Mouse (Mus musculus) limb, embryonic 14.5 days (tissue): ENCODE measurements around the gene Plxna3. TPM values are rescaled to one million over a fixed set of nuclear protein-coding genes. Genes with fewer than 3 reads are reported as not detected.
"Not testable (repeated sequence)": the region's sequence is repeated elsewhere in the genome, so short reads cannot be mapped to it uniquely, and the experiment has no call there.

Experiments
- ATAC-seq: fragments of 200-750 bp; cut with Nextera tagmentation; 2 replicates; pipeline ENCODE4 v1.8.0; 2017; ENCODE audit warnings: low read depth, moderate number of reproducible peaks, moderate TSS enrichment; ENCODE audit not compliant: low FRiP score
- DNase-seq: peaks from one replicate; pipeline ENCODE4 v3.0.0-alpha.2; 2015; ENCODE audit warnings: low spot score
- H3K27ac ChIP-seq: fragments of 300-500 bp; sonication (generic); replicated peaks from 2 replicates; pipeline ENCODE4 v1.5.1; 2014; ENCODE audit warnings: low read depth, mild to moderate bottlenecking, low read length, moderate library complexity, mixed read lengths
- H3K27me3 ChIP-seq: fragments of 300-500 bp; sonication (generic); 2 replicates; pipeline ENCODE4 v1.6.1; 2014; ENCODE audit warnings: low read length, mixed read lengths; ENCODE audit not compliant: control insufficient read depth, insufficient read depth
- H3K36me3 ChIP-seq: fragments of 300-500 bp; sonication (generic); 2 replicates; pipeline ENCODE4 v1.6.1; 2014; ENCODE audit warnings: mild to moderate bottlenecking, low read length, moderate library complexity, mixed read lengths; ENCODE audit not compliant: control insufficient read depth, insufficient read depth
- H3K4me1 ChIP-seq: fragments of 300-500 bp; sonication (generic); 2 replicates; pipeline ENCODE4 v1.6.1; 2014; ENCODE audit warnings: antibody characterized with exemption, low read length, mixed read lengths; ENCODE audit not compliant: control insufficient read depth, insufficient read depth
- H3K4me2 ChIP-seq: fragments of 300-500 bp; sonication (generic); replicated peaks from 2 replicates; pipeline ENCODE4 v1.6.1; 2014; ENCODE audit warnings: low read depth, mild to moderate bottlenecking, low read length, moderate library complexity; ENCODE audit not compliant: severe bottlenecking
- H3K4me3 ChIP-seq: fragments of 300-500 bp; sonication (generic); replicated peaks from 2 replicates; pipeline ENCODE4 v1.5.1; 2014; ENCODE audit warnings: low read length
- H3K9ac ChIP-seq: fragments of 300-500 bp; sonication (generic); 2 replicates; pipeline ENCODE4 v1.6.1; 2014; ENCODE audit warnings: mild to moderate bottlenecking, low read depth, low read length, moderate library complexity; ENCODE audit not compliant: severe bottlenecking
- H3K9me3 ChIP-seq: fragments of 300-500 bp; sonication (generic); 2 replicates; pipeline ENCODE4 v1.6.1; 2016; ENCODE audit warnings: low read length; ENCODE audit not compliant: control insufficient read depth
- POLR2A ChIP-seq: fragments of 200-500 bp; IDR thresholded peaks from 2 replicates; pipeline ENCODE4 v1.8.0; 2012; ENCODE audit warnings: inconsistent platforms, mild to moderate bottlenecking, moderate library complexity, borderline replicate concordance; ENCODE audit not compliant: insufficient read depth, insufficient read length; ENCODE audit errors: extremely low read depth
- WGBS: fragments of 180-500 bp; shearing (Covaris S2); extraction: QIAGEN DNeasy Blood & Tissue Kit; methylation state at CpG from one replicate; pipeline ENCODE4 v1.1.7; 2014; 5-methylcytosine and 5-hydroxymethylcytosine counted together
- polyA plus RNA-seq, 2 experiments: library from polyadenylated mRNA; depleted of rRNA in 1 of 2; stranded (reverse) in 1 of 2; unstranded in 1 of 2; fragments of >200 nt; fragmentation: Nextera tagmentation in 1 of 2; extraction: Ambion mirVana in 1 of 2; gene quantifications; 2 replicates each; pipeline versions ENCODE4 v1.2.1 to v1.2.3; 2012 to 2014

The Plxna3 gene
- polyA plus RNA-seq, 2 experiments: 21.4 to 117 TPM

- no peak overlapping the region for H3K27ac ChIP-seq
- H3K4me3 ChIP-seq: peak overlapping the region; percentile 47
- TF ChIP-seq POLR2A: no peak
- ATAC-seq: peak; percentile 53
- no peaks in the 10 kb centered on the region for H3K36me3 ChIP-seq
- H3K4me1 ChIP-seq: 0 out of 2 replicates have a peak, but pooled peaks cover 3% of the 10 kb centered on the region
- no peaks in the 10 kb centered on the region for H3K27me3 ChIP-seq
- peak overlapping the region; percentile 49 for H3K4me2 ChIP-seq
- 26% methylated on average over 13 of the region's 13 CpGs for WGBS
- no peak for DNase-seq
- no peaks in the 10 kb centered on the region for H3K9me3 ChIP-seq
- peak overlapping the region; percentile 56 for H3K9ac ChIP-seq
Measured at GRCm38 (mm10) chrX:74352645-74353466, 24.0 kb downstream of the Plxna3 start.

GRCm38 (mm10) chrX:74353467-74353770 lies 24.6 kb downstream of the Plxna3 start, which contains the start of gene Lage3:
Gene Lage3 (minus strand): TSS chrX:74353618.
- ATAC-seq (peak; percentile 83), DNase-seq (peak; percentile 55)
- Histone ChIP-seq H3K9ac (peak within 1 kb of the TSS; percentile 56), H3K4me3 (peak within 1 kb of the TSS; percentile 47), H3K9me3 (no peaks in the 10 kb centered on the region), H3K36me3 (no peaks in the 10 kb centered on the region), H3K4me1 (0 out of 2 replicates have a peak, but pooled peaks cover 3% of the 10 kb centered on the region), H3K27ac (no peak within 1 kb of the TSS), H3K27me3 (no peaks in the 10 kb centered on the region), H3K4me2 (peak within 1 kb of the TSS; percentile 49)
- 0 out of 2 replicates have a peak, but pooled peaks have one; percentile 34 for TF ChIP-seq POLR2A
- WGBS: 28% methylated on average over 13 of the region's 22 CpGs

GRCm38 (mm10) chrX:74357069-74357468 lies 28.2 kb downstream of the Plxna3 start:
- 87% methylated on average over 2 of the region's 3 CpGs for WGBS
- ATAC-seq: not testable (repeated sequence)

GRCm38 (mm10) chrX:74359171-74359570 lies 30.3 kb downstream of the Plxna3 start:
- ATAC-seq: no peak
- Histone ChIP-seq H3K27ac (no peak overlapping the region), H3K9ac (no peak overlapping the region), H3K27me3 (no peaks in the 10 kb centered on the region), H3K36me3 (no peaks in the 10 kb centered on the region), H3K9me3 (no peaks in the 10 kb centered on the region), H3K4me1 (no peaks in the 10 kb centered on the region), H3K4me2 (no peak overlapping the region), H3K4me3 (no peak overlapping the region)
- no peak for DNase-seq
- WGBS: 32% methylated on average over 11 of the region's 11 CpGs
- TF ChIP-seq POLR2A: no peak

More at GRCm38 (mm10) chrX:74357069-74357468, 28.2 kb downstream of the Plxna3 start:
- DNase-seq, H3K4me3 ChIP-seq, H3K27ac ChIP-seq, H3K27me3 ChIP-seq, H3K36me3 ChIP-seq, H3K9me3 ChIP-seq, H3K9ac ChIP-seq, H3K4me2 ChIP-seq, H3K4me1 ChIP-seq: not testable (repeated sequence)

- WGBS: 65% methylated on average over 10 of the region's 10 CpGs
- H3K27ac ChIP-seq: no peak overlapping the region
- no peaks in the 10 kb centered on the region for H3K27me3 ChIP-seq
Measured at GRCm38 (mm10) chrX:74367512-74367911, 38.6 kb downstream of the Plxna3 start.

More at GRCm38 (mm10) chrX:74367512-74367911, 38.6 kb downstream of the Plxna3 start:
- Histone ChIP-seq H3K9me3 (no peaks in the 10 kb centered on the region), H3K36me3 (peaks cover 13% of the 10 kb centered on the region), H3K9ac (peak overlapping the region; percentile 71), H3K4me2 (peak overlapping the region; percentile 58), H3K4me1 (no peaks in the 10 kb centered on the region), H3K4me3 (peak overlapping the region; percentile 54)
- TF ChIP-seq POLR2A: no peak
- no peak for ATAC-seq
- DNase-seq: no peak
